Mouse (Mus musculus): ENCODE measurements around the gene 4632433K11Rik. TPM values are rescaled to one million over a fixed set of nuclear protein-coding genes. Genes with fewer than 3 reads are reported as not detected.
"Not testable (repeated sequence)": the region's sequence is repeated elsewhere in the genome, so short reads cannot be mapped to it uniquely, and the experiment has no call there.

Gene 4632433K11Rik
- total RNA-seq, 1 experiment from 2014 or later, result not detected

- no peak for ATAC-seq (replicated peaks; ENCODE audit: insufficient number of reproducible peaks, low FRiP score, low TSS enrichment, poor library complexity, severe bottlenecking)
These were observed 16.0 kb upstream of the 4632433K11Rik start for GRCm38 (mm10) chr7:5017931-5018330.

GRCm38 (mm10) chr7:5019576-5019975 lies 14.3 kb upstream of the 4632433K11Rik start:
- not testable (repeated sequence) for ATAC-seq (replicated peaks; ENCODE audit: insufficient number of reproducible peaks, low FRiP score, low TSS enrichment, poor library complexity, severe bottlenecking)

GRCm38 (mm10) chr7:5020000-5020681 lies 13.8 kb upstream of the 4632433K11Rik start, which contains the start of the genes Zfp865 and Ccdc106:
TSS of gene Zfp865 (plus strand) at chr7:5020376.
TSS of gene Ccdc106 (plus strand) at chr7:5020553.
- ATAC-seq (replicated peaks; ENCODE audit: insufficient number of reproducible peaks, low FRiP score, low TSS enrichment, poor library complexity, severe bottlenecking), result peak; percentile 88

- ATAC-seq (replicated peaks; ENCODE audit: insufficient number of reproducible peaks, low FRiP score, low TSS enrichment, poor library complexity, severe bottlenecking), result no peak
These were observed 13.2 kb upstream of the 4632433K11Rik start for GRCm38 (mm10) chr7:5020685-5021084.

- no peak for ATAC-seq (replicated peaks; ENCODE audit: insufficient number of reproducible peaks, low FRiP score, low TSS enrichment, poor library complexity, severe bottlenecking)
These were observed 12.7 kb upstream of the 4632433K11Rik start for GRCm38 (mm10) chr7:5021197-5021596.

GRCm38 (mm10) chr7:5029543-5029942 lies 4.4 kb upstream of the 4632433K11Rik start:
- no peak for ATAC-seq (replicated peaks; ENCODE audit: insufficient number of reproducible peaks, low FRiP score, low TSS enrichment, poor library complexity, severe bottlenecking)

GRCm38 (mm10) chr7:5029946-5030345 lies 4.0 kb upstream of the 4632433K11Rik start:
- ATAC-seq (replicated peaks; ENCODE audit: insufficient number of reproducible peaks, low FRiP score, low TSS enrichment, poor library complexity, severe bottlenecking), result no peak

- ATAC-seq (replicated peaks; ENCODE audit: insufficient number of reproducible peaks, low FRiP score, low TSS enrichment, poor library complexity, severe bottlenecking), result no peak
These were observed 3.2 kb upstream of the 4632433K11Rik start for GRCm38 (mm10) chr7:5030554-5031275.

GRCm38 (mm10) chr7:5031496-5031895 lies 2.4 kb upstream of the 4632433K11Rik start:
- no peak for ATAC-seq (replicated peaks; ENCODE audit: insufficient number of reproducible peaks, low FRiP score, low TSS enrichment, poor library complexity, severe bottlenecking)

GRCm38 (mm10) chr7:5035628-5036027 lies 1.7 kb downstream of the 4632433K11Rik start:
- no peak for ATAC-seq (replicated peaks; ENCODE audit: insufficient number of reproducible peaks, low FRiP score, low TSS enrichment, poor library complexity, severe bottlenecking)

GRCm38 (mm10) chr7:5036136-5036535 lies 2.2 kb downstream of the 4632433K11Rik start:
- ATAC-seq (replicated peaks; ENCODE audit: insufficient number of reproducible peaks, low FRiP score, low TSS enrichment, poor library complexity, severe bottlenecking), result no peak

- no peak for ATAC-seq (replicated peaks; ENCODE audit: insufficient number of reproducible peaks, low FRiP score, low TSS enrichment, poor library complexity, severe bottlenecking)
These were observed 3.1 kb downstream of the 4632433K11Rik start for GRCm38 (mm10) chr7:5037026-5037425.

- no peak for ATAC-seq (replicated peaks; ENCODE audit: insufficient number of reproducible peaks, low FRiP score, low TSS enrichment, poor library complexity, severe bottlenecking)
These were observed 3.5 kb downstream of the 4632433K11Rik start for GRCm38 (mm10) chr7:5037467-5037866.

GRCm38 (mm10) chr7:5038109-5038732 lies 4.3 kb downstream of the 4632433K11Rik start, which contains the start of gene Zfp784:
TSS of gene Zfp784 (minus strand) at chr7:5038446.
- peak; percentile 81 for ATAC-seq (replicated peaks; ENCODE audit: insufficient number of reproducible peaks, low FRiP score, low TSS enrichment, poor library complexity, severe bottlenecking)

- no peak for ATAC-seq (replicated peaks; ENCODE audit: insufficient number of reproducible peaks, low FRiP score, low TSS enrichment, poor library complexity, severe bottlenecking)
These were observed 5.0 kb downstream of the 4632433K11Rik start for GRCm38 (mm10) chr7:5038940-5039339.

- no peak for ATAC-seq (replicated peaks; ENCODE audit: insufficient number of reproducible peaks, low FRiP score, low TSS enrichment, poor library complexity, severe bottlenecking)
These were observed 11.1 kb downstream of the 4632433K11Rik start for GRCm38 (mm10) chr7:5044981-5045380.

- no peak for ATAC-seq (replicated peaks; ENCODE audit: insufficient number of reproducible peaks, low FRiP score, low TSS enrichment, poor library complexity, severe bottlenecking)
These were observed 12.2 kb downstream of the 4632433K11Rik start for GRCm38 (mm10) chr7:5046112-5046511.

- ATAC-seq (replicated peaks; ENCODE audit: insufficient number of reproducible peaks, low FRiP score, low TSS enrichment, poor library complexity, severe bottlenecking), result 0 out of 2 replicates have a peak, but pooled peaks have one; percentile 33
These were observed 13.4 kb downstream of the 4632433K11Rik start for GRCm38 (mm10) chr7:5047313-5047712.

Measured in monocyte, adult 5-6 weeks (primary cell).